Mouse (Mus musculus): ENCODE data around the gene Ranbp3l.

Gene Ranbp3l

GRCm38 (mm10) chr15:9100446-9101077, 132.8 kb downstream of the Ranbp3l start:
- no peak for DNase-seq

GRCm38 (mm10) chr15:9106303-9107074, 138.7 kb downstream of the Ranbp3l start:
- no peak for DNase-seq

GRCm38 (mm10) chr15:9110526-9111347, 143.0 kb downstream of the Ranbp3l start:
- DNase-seq: no peak

- DNase-seq: no peak
Measured at GRCm38 (mm10) chr15:9111648-9112047, 143.9 kb downstream of the Ranbp3l start.

GRCm38 (mm10) chr15:9113556-9113955, 145.8 kb downstream of the Ranbp3l start:
- DNase-seq: no peak

- no peak for DNase-seq
Measured at GRCm38 (mm10) chr15:9114131-9114530, 146.4 kb downstream of the Ranbp3l start.

- no peak for DNase-seq
Measured at GRCm38 (mm10) chr15:9114599-9114998, 146.8 kb downstream of the Ranbp3l start.

All from thymus, postnatal 36 days (tissue).